8 mouse cellular contexts compared by ENCODE assay signal in the genomic region with DNA sequence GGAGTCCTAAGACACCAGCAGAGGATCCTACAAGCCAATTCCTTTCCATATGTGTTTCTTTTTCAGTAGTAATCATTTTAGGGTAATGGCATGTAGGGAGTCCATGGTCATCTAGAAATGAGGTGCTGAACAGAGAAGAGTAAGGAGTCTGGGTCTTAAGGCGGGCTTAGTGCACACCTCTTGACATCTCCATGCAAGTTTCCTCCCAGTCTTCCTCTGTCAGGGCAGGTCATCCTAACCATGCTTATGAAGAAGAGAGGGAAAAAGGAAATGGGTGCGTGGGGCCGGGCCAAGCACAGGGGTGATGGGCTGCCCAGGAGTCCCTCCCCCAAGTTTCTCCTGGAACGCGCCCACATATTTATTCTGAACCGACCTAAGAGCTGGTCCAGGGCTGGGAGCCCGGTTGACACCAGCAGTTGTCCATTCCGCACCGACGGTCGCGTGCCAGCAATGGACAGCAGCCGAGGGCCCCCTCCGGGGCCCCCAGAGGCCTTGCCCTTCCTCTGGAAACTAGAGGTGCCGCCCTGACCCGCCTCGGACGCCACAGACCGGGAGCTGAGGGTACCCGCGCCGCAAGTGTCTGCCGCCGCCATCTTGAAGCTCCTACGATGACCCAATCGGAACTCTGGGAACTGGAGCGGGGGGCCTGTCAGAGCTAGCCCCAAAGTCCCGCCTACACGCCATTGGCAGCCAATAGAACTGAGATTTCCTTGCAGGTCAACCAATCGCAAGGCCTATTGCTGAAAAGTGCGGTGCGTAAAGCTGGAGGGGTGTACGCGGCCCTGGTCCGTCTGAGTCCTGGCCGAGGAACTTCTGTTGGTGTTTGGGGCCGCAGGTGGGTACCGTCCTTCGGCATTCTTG. TPM values are rescaled to one million over a fixed set of nuclear protein-coding genes. Genes with fewer than 3 reads are reported as not detected.
DNase-seq lines count a peak whose midpoint lies in the region; ATAC-seq and TF ChIP-seq lines count a peak whose summit lies in the region.

A gene (minus strand): TSS at position 669 of the 861 bp plus-strand sequence.
A gene (plus strand): TSS at position 743 of the 861 bp plus-strand sequence.

- no peaks in the 10 kb centered on the region for H3K27me3 ChIP-seq in embryonic facial prominence, embryonic 13.5 days
- H3K27me3 ChIP-seq in kidney, adult 2 months (replicated peaks; ENCODE audit: control insufficient read depth, insufficient read depth, low read length), result no peaks in the 10 kb centered on the region
- no peaks in the 10 kb centered on the region for H3K27me3 ChIP-seq in limb, embryonic 12.5 days
- no peaks in the 10 kb centered on the region for H3K27me3 ChIP-seq in midbrain, embryonic 15.5 days (replicated peaks)
- no peaks in the 10 kb centered on the region for H3K27me3 ChIP-seq in spleen, adult 2 months (ENCODE audit: control insufficient read depth, insufficient read depth, low read length)

- TF ChIP-seq POLR2A in kidney, adult 2 months (IDR thresholded peaks at IDR 0.05; ENCODE audit: low read depth, low read length), result peak; percentile 26
- TF ChIP-seq POLR2A in spleen, adult 2 months (IDR thresholded peaks at IDR 0.05; ENCODE audit: low read depth, low read length), result peak; percentile 6; the same call in 1 of the 2 replicates

- H3K4me2 ChIP-seq in embryonic facial prominence, embryonic 13.5 days, result peak within 1 kb of the TSS; percentile 68
- peak within 1 kb of the TSS; percentile 67 for H3K4me2 ChIP-seq in limb, embryonic 12.5 days
- peak within 1 kb of the TSS; percentile 76 for H3K4me2 ChIP-seq in midbrain, embryonic 15.5 days

- no peaks in the 10 kb centered on the region for H3K9me3 ChIP-seq in embryonic facial prominence, embryonic 13.5 days
- no peaks in the 10 kb centered on the region for H3K9me3 ChIP-seq in limb, embryonic 12.5 days
- no peaks in the 10 kb centered on the region for H3K9me3 ChIP-seq in midbrain, embryonic 15.5 days

- peak; percentile 99 for ATAC-seq in embryonic facial prominence, embryonic 13.5 days (ENCODE audit: insufficient number of reproducible peaks, insufficient read depth, low FRiP score, low TSS enrichment, low read depth)
- ATAC-seq in limb, embryonic 12.5 days (ENCODE audit: insufficient number of reproducible peaks, insufficient read depth, low FRiP score, low TSS enrichment, low read depth), result peak; percentile 100
- peak; percentile 100 for ATAC-seq in midbrain, embryonic 15.5 days (replicated peaks)

- peak; percentile 89 for DNase-seq in 3134 (ENCODE audit: extremely low read depth, insufficient read length, low spot score)
- DNase-seq in adrenal gland, postnatal 36 days, result peak; percentile 94 to 96
- DNase-seq in heart, adult 18-20 months, result peak; percentile 99
- peak; percentile 99 for DNase-seq in kidney, adult 2 months
- peak; percentile 93 to 95 for DNase-seq in spleen, adult 2 months (ENCODE audit: low read depth in 1 of 2, low spot score in 2 of 2)

- WGBS in embryonic facial prominence, embryonic 13.5 days, result under 1% methylated on average over 39 of the region's 39 CpGs
- WGBS in kidney, adult 2 months, result under 1% methylated on average over 39 of the region's 39 CpGs
- WGBS in limb, embryonic 12.5 days, result under 1% methylated on average over 39 of the region's 39 CpGs
- WGBS in midbrain, embryonic 15.5 days, result under 1% methylated on average over 39 of the region's 39 CpGs
- WGBS in spleen, adult 2 months, result under 1% methylated on average over 39 of the region's 39 CpGs

- TF ChIP-seq CTCF in kidney, adult 2 months (conservative IDR thresholded peaks at IDR 0.05; ENCODE audit: insufficient read depth, insufficient read length, low read depth, low read length), result no peak
- TF ChIP-seq CTCF in spleen, adult 2 months (IDR thresholded peaks at IDR 0.05; ENCODE audit: extremely low read depth, insufficient read depth, insufficient read length, insufficient replicate concordance), result no peak

- H3K4me3 ChIP-seq in embryonic facial prominence, embryonic 13.5 days, result peak within 1 kb of the TSS; percentile 83
- peak within 1 kb of the TSS; percentile 73 for H3K4me3 ChIP-seq in kidney, adult 2 months (ENCODE audit: insufficient read depth, low read depth, low read length)
- H3K4me3 ChIP-seq in limb, embryonic 12.5 days (replicated peaks), result peak within 1 kb of the TSS; percentile 80
- H3K4me3 ChIP-seq in midbrain, embryonic 15.5 days, result peak within 1 kb of the TSS; percentile 82
- peak within 1 kb of the TSS; percentile 87 for H3K4me3 ChIP-seq in spleen, adult 2 months (ENCODE audit: extremely low read depth, insufficient read depth, insufficient read length)

- H3K36me3 ChIP-seq in embryonic facial prominence, embryonic 13.5 days, result 0 out of 2 replicates have a peak, but pooled peaks cover 3% of the 10 kb centered on the region
- no peaks in the 10 kb centered on the region for H3K36me3 ChIP-seq in kidney, adult 2 months (ENCODE audit: control insufficient read depth, insufficient read depth, low read length)
- H3K36me3 ChIP-seq in limb, embryonic 12.5 days, result peaks cover 6% of the 10 kb centered on the region; the same call in 1 of the 2 replicates
- no peaks in the 10 kb centered on the region for H3K36me3 ChIP-seq in midbrain, embryonic 15.5 days (replicated peaks)
- H3K36me3 ChIP-seq in spleen, adult 2 months (ENCODE audit: control insufficient read depth, insufficient read depth, low read length), result no peaks in the 10 kb centered on the region

- peak within 1 kb of the TSS; percentile 71 for H3K27ac ChIP-seq in embryonic facial prominence, embryonic 13.5 days
- peak within 1 kb of the TSS; percentile 74 for H3K27ac ChIP-seq in kidney, adult 2 months (ENCODE audit: insufficient read depth, low read depth, low read length)
- peak within 1 kb of the TSS; percentile 77 for H3K27ac ChIP-seq in limb, embryonic 12.5 days
- H3K27ac ChIP-seq in midbrain, embryonic 15.5 days, result peak within 1 kb of the TSS; percentile 66
- H3K27ac ChIP-seq in spleen, adult 2 months (ENCODE audit: insufficient read depth, low read length), result peak within 1 kb of the TSS; percentile 77

- peak within 1 kb of the TSS; percentile 89 for H3K9ac ChIP-seq in embryonic facial prominence, embryonic 13.5 days
- H3K9ac ChIP-seq in limb, embryonic 12.5 days (replicated peaks), result peak within 1 kb of the TSS; percentile 73
- peak within 1 kb of the TSS; percentile 86 for H3K9ac ChIP-seq in midbrain, embryonic 15.5 days

- peaks cover 3% of the 10 kb centered on the region; the same call in 1 of the 2 replicates for H3K4me1 ChIP-seq in embryonic facial prominence, embryonic 13.5 days
- H3K4me1 ChIP-seq in kidney, adult 2 months (ENCODE audit: control insufficient read depth, insufficient read depth, low read length), result no peaks in the 10 kb centered on the region
- H3K4me1 ChIP-seq in limb, embryonic 12.5 days (replicated peaks), result peaks cover 7% of the 10 kb centered on the region
- H3K4me1 ChIP-seq in midbrain, embryonic 15.5 days, result peaks cover 5% of the 10 kb centered on the region
- H3K4me1 ChIP-seq in spleen, adult 2 months (ENCODE audit: control insufficient read depth, insufficient read depth, insufficient read length), result peaks cover 3% of the 10 kb centered on the region; the same call in 1 of the 2 replicates

RNA-seq across cellular contexts. Expression of the first gene that starts in this region (rescaled TPM):
- 10 to 100 TPM; 13.3 to 18.8 TPM for total RNA-seq in adrenal gland, postnatal 36 days (2021)
- polyA plus RNA-seq in embryonic facial prominence, embryonic 13.5 days (2015; fragmentation: Nextera tagmentation; extraction: Ambion mirVana), result 38.9 and 45.0 TPM in 2 replicates
- 10 to 100 TPM; 12.4 to 17.4 TPM for total RNA-seq in heart, adult 18-20 months (2021)
- polyA plus RNA-seq in kidney, adult 2 months (2012; rRNA removed), result 2.4 and 3.3 TPM in 2 replicates
- 46.0 and 49.8 TPM in 2 replicates for polyA plus RNA-seq in limb, embryonic 12.5 days (2016; fragmentation: Nextera tagmentation; extraction: Ambion mirVana)
- 33.3 and 34.4 TPM in 2 replicates for polyA plus RNA-seq in midbrain, embryonic 15.5 days (2015; fragmentation: Nextera tagmentation; extraction: Ambion mirVana)
- 1.9 and 2.9 TPM in 2 replicates for polyA plus RNA-seq in spleen, adult 2 months (2012; rRNA removed)

RNA-seq across cellular contexts. Expression of the second gene that starts in this region (rescaled TPM):
- 10 to 100 TPM; 43.7 to 52.8 TPM for total RNA-seq in adrenal gland, postnatal 36 days (2021)
- polyA plus RNA-seq in embryonic facial prominence, embryonic 13.5 days (2015; fragmentation: Nextera tagmentation; extraction: Ambion mirVana), result 149 and 156 TPM in 2 replicates
- total RNA-seq in heart, adult 18-20 months (2021), result 10 to 100 TPM; 99.3 to 100.0 TPM
- polyA plus RNA-seq in kidney, adult 2 months (2012; rRNA removed), result 14.0 and 25.6 TPM in 2 replicates
- 139 TPM in 2 replicates for polyA plus RNA-seq in limb, embryonic 12.5 days (2016; fragmentation: Nextera tagmentation; extraction: Ambion mirVana)
- polyA plus RNA-seq in midbrain, embryonic 15.5 days (2015; fragmentation: Nextera tagmentation; extraction: Ambion mirVana), result 82.6 and 86.3 TPM in 2 replicates
- 2.4 and 3.1 TPM in 2 replicates for polyA plus RNA-seq in spleen, adult 2 months (2012; rRNA removed)

Comparison
In these comparisons a context has a peak if more than half of its experiments do, and no peak if none do; other contexts are left out.
1. Peak in every context shown above with its lines: DNase-seq, ATAC-seq, H3K4me3 ChIP-seq and H3K27ac ChIP-seq.